Mouse (Mus musculus): ENCODE data around the gene Prss35.

Prss35 gene

GRCm38 (mm10) chr9:86734795-86735194 lies 8.7 kb upstream of the Prss35 start:
- DNase-seq, result no peak

GRCm38 (mm10) chr9:86736991-86737390 lies 6.5 kb upstream of the Prss35 start:
- DNase-seq, result no peak

GRCm38 (mm10) chr9:86738067-86738466 lies 5.4 kb upstream of the Prss35 start:
- no peak for DNase-seq

GRCm38 (mm10) chr9:86738801-86739200 lies 4.6 kb upstream of the Prss35 start:
- no peak for DNase-seq

GRCm38 (mm10) chr9:86739971-86740370 lies 3.5 kb upstream of the Prss35 start:
- no peak for DNase-seq

GRCm38 (mm10) chr9:86744041-86744440 lies 592 bp downstream of the Prss35 start:
- no peak for DNase-seq

- DNase-seq, result peak; percentile 64
These were observed 2.6 kb downstream of the Prss35 start for GRCm38 (mm10) chr9:86745926-86746581.

GRCm38 (mm10) chr9:86762477-86763376 lies 19.3 kb downstream of the Prss35 start:
- DNase-seq, result no peak

GRCm38 (mm10) chr9:86764002-86764401 lies 20.6 kb downstream of the Prss35 start:
- DNase-seq, result no peak

GRCm38 (mm10) chr9:86766991-86767390 lies 23.5 kb downstream of the Prss35 start:
- DNase-seq, result no peak

- DNase-seq, result no peak
These were observed 29.4 kb downstream of the Prss35 start for GRCm38 (mm10) chr9:86772897-86773296.

GRCm38 (mm10) chr9:86773996-86774395 lies 30.5 kb downstream of the Prss35 start:
- DNase-seq, result no peak

GRCm38 (mm10) chr9:86775374-86775773 lies 31.9 kb downstream of the Prss35 start:
- no peak for DNase-seq

GRCm38 (mm10) chr9:86777309-86777708 lies 33.9 kb downstream of the Prss35 start:
- DNase-seq, result no peak

- no peak for DNase-seq
These were observed 34.8 kb downstream of the Prss35 start for GRCm38 (mm10) chr9:86778212-86778611.

GRCm38 (mm10) chr9:86781426-86781825 lies 38.0 kb downstream of the Prss35 start:
- no peak for DNase-seq

GRCm38 (mm10) chr9:86782836-86783235 lies 39.4 kb downstream of the Prss35 start:
- DNase-seq, result no peak

- no peak for DNase-seq
These were observed 45.7 kb downstream of the Prss35 start for GRCm38 (mm10) chr9:86789186-86789585.

GRCm38 (mm10) chr9:86791927-86792326 lies 48.5 kb downstream of the Prss35 start:
- no peak for DNase-seq

- DNase-seq, result no peak
These were observed 51.8 kb downstream of the Prss35 start for GRCm38 (mm10) chr9:86795236-86795635.

GRCm38 (mm10) chr9:86797553-86797952 lies 54.1 kb downstream of the Prss35 start:
- DNase-seq, result no peak

GRCm38 (mm10) chr9:86798129-86798528 lies 54.7 kb downstream of the Prss35 start:
- DNase-seq, result no peak

GRCm38 (mm10) chr9:86798686-86799085 lies 55.2 kb downstream of the Prss35 start:
- DNase-seq, result no peak

GRCm38 (mm10) chr9:86799099-86799498 lies 55.6 kb downstream of the Prss35 start:
- DNase-seq, result no peak

All from right cerebral cortex, postnatal 14 days (tissue).